Mouse (Mus musculus) thymus, adult 18-20 months (tissue): ENCODE results near the gene Myo16.

Source experiments
- DNase-seq, 2 experiments: peaks; one replicate each; pipeline ENCODE4 v3.0.0; 2022; ENCODE audit warnings: mixed read lengths in 2 of 2

The Myo16 gene

DNA sequence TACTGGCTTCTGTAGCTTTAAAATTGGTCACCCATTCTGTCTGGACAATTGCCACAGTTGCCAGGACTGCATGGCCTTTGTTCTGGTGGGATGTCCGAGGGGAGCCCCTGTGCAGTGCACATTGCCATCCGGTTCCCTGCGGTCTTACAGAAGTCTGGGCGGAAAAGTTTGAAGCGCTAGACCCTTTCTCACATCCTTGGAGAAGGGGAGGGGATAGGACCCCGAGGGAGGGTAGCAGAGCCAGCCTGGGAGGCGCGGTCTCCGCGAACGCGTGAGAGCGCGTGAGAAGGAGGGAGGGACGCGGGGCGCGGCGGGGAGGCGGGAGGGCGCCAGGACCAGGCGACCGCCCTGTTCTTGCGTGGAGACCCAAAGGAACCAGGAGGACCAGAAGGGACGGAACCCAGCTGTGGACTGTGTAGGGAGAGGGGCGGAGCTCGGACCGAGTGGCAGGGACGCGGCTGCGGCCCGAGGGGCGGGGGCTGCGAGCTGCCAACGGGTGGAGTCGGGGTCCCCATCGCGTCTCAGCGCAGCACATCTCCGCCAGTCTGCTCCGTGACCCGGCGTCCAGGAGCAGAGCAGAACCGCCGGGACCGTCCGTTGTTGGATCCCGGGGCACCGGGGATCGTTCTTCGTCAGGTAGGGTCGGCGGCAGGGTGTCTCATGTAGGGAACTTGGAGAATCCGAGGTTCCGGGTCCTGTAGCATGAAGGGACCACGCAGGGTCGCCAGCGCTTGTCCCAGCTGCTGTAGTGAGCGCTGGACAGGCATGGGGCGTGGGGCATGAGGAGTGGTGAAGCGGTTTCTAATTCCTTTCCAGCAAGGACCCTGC, at the start of gene Myo16:
Gene Myo16, plus strand, starts transcription at position 301 of the 828 bp plus-strand sequence.
- DNase-seq = no peak

DNA sequence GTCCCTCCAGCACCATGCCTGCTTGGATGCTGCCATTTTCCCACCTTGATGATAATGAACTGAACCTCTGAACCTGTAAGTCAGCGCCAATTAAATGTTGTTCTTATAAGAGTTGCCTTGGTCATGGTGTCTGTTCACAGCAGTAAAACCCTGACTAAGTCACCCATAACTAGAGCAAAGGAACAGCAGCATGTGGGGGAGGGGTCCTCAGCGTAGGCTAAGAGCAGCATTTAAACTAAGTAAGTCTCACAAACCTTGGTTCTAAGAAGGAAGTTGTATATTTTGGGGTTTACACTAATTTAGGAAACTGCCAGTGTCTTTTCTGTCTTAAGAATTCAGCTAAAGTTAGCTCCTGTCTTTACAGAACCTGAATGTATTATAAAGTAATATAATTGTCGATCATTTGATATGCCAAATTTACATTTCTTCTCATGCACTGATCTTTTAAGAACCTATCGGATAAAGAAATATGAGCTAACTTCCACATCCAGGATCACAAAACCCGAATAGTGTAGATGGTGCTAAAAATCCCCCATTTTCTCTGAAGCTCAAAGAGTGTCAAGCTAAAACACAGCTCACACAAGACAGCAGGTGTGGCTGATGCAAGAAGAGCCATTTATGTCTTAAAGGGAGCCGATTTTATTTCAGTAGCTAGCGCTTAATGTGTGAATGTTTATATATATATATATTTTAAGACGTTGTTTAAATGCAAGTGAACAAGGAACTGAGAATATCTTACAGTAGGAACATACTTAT, 45.0 kb upstream of the Myo16 start:
- DNase-seq = no peak

DNA sequence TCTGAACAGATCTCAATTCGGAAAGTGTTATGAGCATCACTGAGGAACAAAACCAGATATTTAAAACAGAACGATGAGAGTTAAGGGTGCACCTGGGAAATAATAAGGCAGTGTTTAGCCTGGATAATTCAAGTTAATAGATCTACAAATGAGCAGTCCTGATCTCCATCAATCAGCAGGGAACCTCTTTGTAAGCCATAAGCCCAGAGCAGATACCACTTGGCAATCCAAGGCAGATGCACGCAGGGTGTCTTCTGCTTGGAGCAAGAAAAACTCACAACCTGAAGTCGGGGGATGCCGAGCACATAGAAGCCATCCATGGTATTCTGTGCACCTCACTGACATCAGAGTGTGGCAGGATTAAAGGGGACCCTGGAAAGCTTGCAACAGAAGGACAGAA, 31.0 kb upstream of the Myo16 start:
- no peak for DNase-seq

- no peak for DNase-seq
Measured at GRCm38 (mm10) chr8:10123412-10123811, 30.3 kb upstream of the Myo16 start.

DNA sequence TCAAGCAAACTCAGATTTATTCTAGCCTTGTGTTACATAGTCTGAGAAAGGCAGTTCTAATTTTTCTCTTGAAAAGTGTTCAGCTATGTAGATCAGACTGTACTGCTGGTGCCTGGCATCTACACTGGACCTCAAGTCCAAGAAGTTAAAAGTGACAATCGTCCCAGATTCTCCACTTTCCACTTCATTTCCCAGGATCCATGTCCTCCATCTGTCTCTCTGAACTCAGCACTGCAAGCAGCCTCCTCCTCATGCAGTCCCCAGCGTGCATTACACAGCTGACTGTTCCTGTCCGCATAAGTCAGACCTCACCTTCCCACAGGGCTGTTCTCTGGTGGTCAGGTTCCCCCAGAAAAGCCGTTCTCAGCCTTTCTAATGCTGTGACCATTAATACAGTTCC, 28.0 kb upstream of the Myo16 start:
- DNase-seq = no peak

- no peak for DNase-seq
Measured at GRCm38 (mm10) chr8:10130513-10131414, 22.9 kb upstream of the Myo16 start.

DNA sequence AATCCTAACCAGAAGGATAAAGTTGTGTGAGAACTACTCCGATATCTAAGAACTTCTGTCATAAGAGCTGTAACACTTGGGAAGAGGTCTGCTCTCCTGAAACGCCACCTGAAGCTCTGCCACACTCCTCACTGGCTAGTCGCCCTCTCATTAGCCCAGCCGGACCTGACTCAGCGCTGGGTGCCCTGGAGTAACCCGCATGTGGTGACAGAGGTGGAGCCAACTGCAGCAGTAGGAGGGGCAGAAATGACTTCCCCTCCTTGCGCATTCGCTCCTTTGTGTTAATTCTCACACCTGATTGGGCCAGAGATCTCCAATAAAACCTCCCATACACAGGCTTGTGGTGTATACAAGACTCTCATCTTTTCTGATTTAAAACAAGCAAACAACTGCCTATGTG, 14.2 kb upstream of the Myo16 start:
- no peak for DNase-seq

DNA sequence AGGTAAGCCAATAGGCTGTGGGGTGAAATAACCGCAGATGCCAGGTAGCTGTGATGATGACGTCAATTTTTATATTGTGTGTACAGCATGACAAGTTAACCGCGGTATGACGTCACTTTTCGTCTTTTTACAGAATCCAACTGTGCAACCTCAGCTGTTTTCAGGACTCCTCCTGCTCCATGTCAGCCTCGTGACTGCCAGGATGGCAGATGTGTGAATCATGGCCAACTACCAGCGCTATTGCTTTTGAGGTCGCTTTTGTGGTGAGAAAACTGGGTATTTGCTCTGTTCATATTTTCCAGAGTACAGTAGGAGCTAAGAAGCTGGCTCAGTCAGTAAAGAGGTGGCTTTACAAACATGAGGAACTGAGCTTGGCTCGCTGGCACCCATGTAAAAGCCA, 9.8 kb upstream of the Myo16 start:
- no peak for DNase-seq

DNA sequence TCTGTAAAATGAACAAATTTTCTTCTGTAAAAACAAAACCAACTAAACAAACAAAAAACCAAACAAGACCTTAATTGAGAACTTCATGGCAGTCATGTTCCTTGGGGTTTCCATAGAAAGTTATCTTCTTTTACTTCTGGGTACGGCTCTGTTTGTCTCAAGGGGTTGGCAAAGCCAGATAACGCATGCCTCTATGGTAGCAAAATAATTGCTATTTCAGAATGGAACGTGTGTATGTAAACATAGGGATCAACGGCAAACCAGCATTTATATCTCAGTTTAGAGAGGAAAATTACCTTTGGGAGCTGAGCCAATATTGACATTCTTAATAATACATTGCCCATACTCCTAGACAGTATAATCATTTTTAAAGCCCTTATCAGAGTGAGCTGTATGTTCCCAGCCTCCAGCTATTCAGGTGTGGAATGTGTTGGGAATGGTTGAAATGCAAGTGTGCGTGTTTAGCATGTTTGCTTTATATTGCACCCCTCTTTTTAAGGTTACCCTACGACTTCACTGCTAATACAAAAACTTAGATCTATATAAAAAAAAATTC, 1.9 kb upstream of the Myo16 start:
- DNase-seq = no peak

- no peak for DNase-seq
Measured at GRCm38 (mm10) chr8:10154439-10154745, 681 bp downstream of the Myo16 start.

GRCm38 (mm10) chr8:10155075-10155474, 1.4 kb downstream of the Myo16 start:
- no peak for DNase-seq

DNA sequence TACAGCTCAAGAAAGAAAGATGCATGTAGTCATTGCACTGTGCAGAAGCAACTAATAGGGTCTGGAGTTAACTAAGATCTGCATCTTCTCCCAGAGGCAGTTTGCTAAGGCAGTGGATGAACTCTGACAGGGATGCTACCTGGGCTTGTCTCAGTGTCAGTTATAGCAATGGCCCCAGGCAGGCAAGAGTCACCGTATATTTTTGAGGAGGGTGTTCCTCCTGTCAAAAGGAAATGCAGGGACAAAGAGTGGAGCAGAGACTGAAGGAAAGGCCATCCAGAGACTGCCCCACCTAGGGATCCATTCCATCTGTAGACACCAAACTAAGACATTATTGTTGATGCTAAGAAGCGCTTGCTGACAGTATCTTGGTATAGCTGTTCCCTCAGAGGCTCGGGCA, 7.4 kb downstream of the Myo16 start:
- no peak for DNase-seq

- no peak for DNase-seq
Measured at GRCm38 (mm10) chr8:10164959-10165358, 11.2 kb downstream of the Myo16 start.

GRCm38 (mm10) chr8:10168326-10168725, 14.6 kb downstream of the Myo16 start:
- no peak for DNase-seq

GRCm38 (mm10) chr8:10169894-10170293, 16.2 kb downstream of the Myo16 start:
- DNase-seq = no peak

DNA sequence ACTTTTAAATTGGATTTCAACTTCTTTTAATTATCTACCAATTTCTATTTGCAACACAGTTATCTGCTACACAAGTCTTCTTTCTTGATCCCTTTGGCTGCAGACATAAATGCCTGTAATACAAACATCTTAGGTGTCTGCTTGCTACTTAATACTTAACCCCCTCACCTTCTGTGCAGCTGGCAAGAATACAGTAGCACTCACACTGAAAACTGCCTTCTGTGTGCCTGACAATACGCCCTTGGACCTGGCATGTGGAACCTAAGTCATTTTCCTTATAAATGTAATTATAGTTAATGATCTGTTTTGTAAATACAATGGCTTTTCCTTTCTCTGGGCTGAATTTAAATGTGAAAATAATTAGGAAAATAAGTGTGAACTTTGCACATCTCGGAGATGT, 17.6 kb downstream of the Myo16 start:
- DNase-seq = no peak

GRCm38 (mm10) chr8:10172278-10172677, 18.6 kb downstream of the Myo16 start:
- no peak for DNase-seq

DNA sequence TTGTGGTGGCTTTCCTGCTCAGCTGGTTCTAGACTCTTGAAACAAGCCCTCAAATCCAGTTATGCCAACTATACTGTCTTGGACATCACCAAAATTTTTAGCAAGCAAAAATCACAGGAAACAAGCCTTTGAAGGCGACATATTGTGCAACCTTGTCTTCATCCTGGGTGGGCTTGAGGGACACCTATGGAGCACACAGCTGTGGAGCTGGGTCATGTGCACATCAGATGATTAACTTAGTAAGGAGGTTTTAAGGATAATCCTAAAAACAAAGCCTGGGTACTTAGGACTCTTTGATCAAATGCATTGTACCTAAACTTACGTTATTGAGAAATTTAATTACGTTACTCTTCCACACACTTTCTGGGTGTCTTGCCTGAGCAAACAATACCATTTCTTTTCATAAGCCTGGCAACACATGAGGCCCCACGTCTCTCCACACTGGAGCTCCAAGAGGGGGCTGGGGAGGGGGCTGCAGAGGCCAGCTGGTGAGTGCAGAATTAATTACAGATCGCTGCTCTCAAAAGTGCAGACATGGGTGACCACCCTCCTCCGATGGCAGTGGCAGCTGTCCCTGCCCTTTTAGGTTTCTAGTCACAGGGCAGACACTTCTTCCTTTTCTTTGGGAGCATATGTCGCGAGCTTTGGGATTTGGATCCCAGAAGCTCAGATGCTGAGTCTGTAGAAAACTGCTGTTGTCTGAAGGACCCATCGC, 19.5 kb downstream of the Myo16 start:
- no peak for DNase-seq

DNA sequence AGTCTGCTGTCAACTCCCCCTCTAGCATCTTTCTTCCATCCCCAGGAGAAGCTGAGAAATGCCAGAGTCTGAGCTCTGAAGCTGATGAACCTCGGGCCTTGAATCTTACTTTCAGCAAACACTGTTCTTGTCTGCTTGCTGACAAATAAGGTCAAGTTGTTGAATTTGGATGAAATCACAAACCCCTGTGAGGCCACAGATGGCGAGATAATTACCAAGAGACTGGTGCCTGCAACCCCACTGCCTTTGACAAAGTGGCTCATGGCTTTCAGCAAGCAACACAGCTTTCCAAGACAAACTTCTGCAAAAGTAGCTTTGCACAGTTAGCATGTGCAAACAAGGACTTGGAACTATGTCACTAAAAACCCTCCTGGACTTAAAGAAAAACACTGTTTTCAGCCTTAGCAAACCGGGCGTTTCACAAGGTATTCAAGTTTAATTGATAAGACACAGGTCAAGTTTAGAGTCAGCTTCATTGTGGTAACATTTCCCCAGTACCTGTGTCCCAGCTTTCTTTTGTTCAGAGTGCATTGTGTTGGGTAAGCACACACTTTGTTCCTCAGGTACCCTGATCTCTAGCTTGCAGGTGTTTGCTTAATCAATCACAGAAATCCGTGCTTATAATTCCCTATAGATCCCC, 20.6 kb downstream of the Myo16 start:
- no peak for DNase-seq

DNA sequence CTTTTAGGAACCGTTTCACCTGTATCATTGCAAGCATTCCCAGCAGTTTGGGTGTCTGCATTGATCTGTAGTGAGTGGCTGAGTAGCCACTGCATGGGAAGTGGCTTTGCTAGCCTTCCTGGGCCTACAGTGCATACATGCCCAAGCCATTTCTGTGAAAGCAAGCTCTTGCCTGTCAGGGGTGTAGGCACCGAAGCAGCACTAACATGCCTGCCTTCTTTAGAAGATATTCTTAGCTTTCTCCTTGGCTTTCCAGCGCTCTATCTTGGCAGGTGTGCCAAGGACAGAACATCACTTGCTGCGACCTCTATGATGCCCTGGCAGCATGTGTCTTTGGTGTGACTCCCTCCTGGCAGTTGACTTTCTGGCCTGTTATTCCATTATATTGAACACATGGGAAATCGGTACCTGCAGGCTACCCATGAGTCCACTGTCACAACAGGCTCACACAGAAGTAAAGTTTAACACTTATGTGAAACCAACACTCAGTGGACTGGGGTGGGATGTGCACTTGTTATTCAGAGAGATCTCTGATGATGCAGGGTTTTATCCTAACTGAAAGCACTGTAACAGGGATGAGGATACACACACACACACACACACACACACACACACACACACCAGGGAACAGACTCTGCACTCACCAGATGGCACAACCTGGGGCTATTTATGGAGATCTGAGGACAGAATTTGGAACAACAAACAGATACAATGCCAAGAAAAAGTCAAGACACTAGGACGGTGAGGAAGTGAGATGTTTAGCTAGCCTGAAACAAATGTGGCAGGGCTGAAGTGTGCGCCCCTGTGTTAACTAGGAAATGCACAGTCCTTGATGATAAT, 21.4 kb downstream of the Myo16 start:
- no peak for DNase-seq

DNA sequence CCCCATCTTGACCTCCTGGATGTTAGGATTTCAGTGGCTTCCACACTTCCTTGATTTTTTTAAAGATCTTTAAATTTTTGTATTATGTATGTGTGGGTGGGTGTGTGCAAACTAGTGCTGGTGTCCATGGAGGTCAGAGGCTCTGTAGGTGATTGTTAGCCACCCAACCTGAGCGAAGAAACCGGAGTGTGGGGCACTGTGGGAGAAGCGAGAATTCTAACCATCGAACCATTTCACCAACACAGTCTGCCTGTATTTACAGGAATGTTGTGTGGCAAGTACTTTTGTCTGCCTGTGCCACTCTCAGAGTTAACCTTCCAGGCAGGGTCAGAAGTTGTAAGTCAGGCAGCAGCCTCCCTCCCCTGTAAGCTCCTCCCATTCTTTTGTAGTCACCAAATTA, 22.3 kb downstream of the Myo16 start:
- DNase-seq = no peak
